Mouse (Mus musculus): ENCODE data around the gene Fam104a. TPM values are rescaled to one million over a fixed set of nuclear protein-coding genes. Genes with fewer than 3 reads are reported as not detected.

Fam104a gene
- polyA plus RNA-seq, 2 experiments, result 25.0 to 44.5 TPM

- Histone ChIP-seq H3K36me3 (replicated peaks; ENCODE audit: control insufficient read depth, insufficient read depth, low read depth) (peaks cover 29% of the 10 kb centered on the region), H3K4me3 (ENCODE audit: insufficient read depth in 1 of 2, low read depth in 2 of 2, low read length in 2 of 2) (no peak overlapping the region), H3K9me3 (ENCODE audit: control insufficient read depth, low read length) (no peaks in the 10 kb centered on the region), H3K4me1 (replicated peaks; ENCODE audit: control insufficient read depth in 2 of 2, insufficient read depth in 2 of 2, low read length in 1 of 2) (peaks cover 0 to 3% of the 10 kb centered on the region in 2 experiments; a peak in 3 of 4 replicates), H3K27me3 (ENCODE audit: control insufficient read depth, insufficient read depth, low read length) (no peaks in the 10 kb centered on the region), H3K27ac (no peak overlapping the region), H3K4me2 (ENCODE audit: low read depth) (no peak overlapping the region), H3K9ac (replicated peaks) (no peak overlapping the region)
- DNase-seq (ENCODE audit: low read depth in 3 of 3, low spot score in 3 of 3) (no peak), ATAC-seq (ENCODE audit: insufficient read depth) (no peak)
- TF ChIP-seq CTCF (IDR thresholded peaks at IDR 0.05; ENCODE audit: low read depth) (no peak), EP300 (IDR thresholded peaks at IDR 0.05; ENCODE audit: low read depth) (no peak)
- WGBS (ENCODE audit: insufficient replicate concordance), result 82% methylated on average over 12 of the region's 12 CpGs
Measured at GRCm38 (mm10) chr11:113690506-113690905, 6.6 kb upstream of the Fam104a start.

- peaks cover 8 to 17% of the 10 kb centered on the region in 2 experiments for H3K4me1 ChIP-seq (replicated peaks; ENCODE audit: control insufficient read depth in 2 of 2, insufficient read depth in 2 of 2, low read length in 1 of 2)
- peaks cover 22% of the 10 kb centered on the region for H3K36me3 ChIP-seq (replicated peaks; ENCODE audit: control insufficient read depth, insufficient read depth, low read depth)
- no peak overlapping the region for H3K27ac ChIP-seq
- H3K27me3 ChIP-seq (ENCODE audit: control insufficient read depth, insufficient read depth, low read length), result no peaks in the 10 kb centered on the region
- ATAC-seq (ENCODE audit: insufficient read depth), result no peak
- no peak for DNase-seq (ENCODE audit: low read depth in 3 of 3, low spot score in 3 of 3)
- TF ChIP-seq CTCF (IDR thresholded peaks at IDR 0.05; ENCODE audit: low read depth), result no peak
- TF ChIP-seq EP300 (IDR thresholded peaks at IDR 0.05; ENCODE audit: low read depth), result no peak
- no peak overlapping the region for H3K4me3 ChIP-seq (ENCODE audit: insufficient read depth in 1 of 2, low read depth in 2 of 2, low read length in 2 of 2)
- no peak overlapping the region for H3K4me2 ChIP-seq (ENCODE audit: low read depth)
- WGBS (ENCODE audit: insufficient replicate concordance), result 82% methylated on average over 2 of the region's 2 CpGs
- H3K9me3 ChIP-seq (ENCODE audit: control insufficient read depth, low read length), result no peaks in the 10 kb centered on the region
- no peak overlapping the region for H3K9ac ChIP-seq (replicated peaks)
Measured at GRCm38 (mm10) chr11:113687031-113687430, 3.1 kb upstream of the Fam104a start.

- H3K27ac ChIP-seq, result peak overlapping the region; percentile 29
- ATAC-seq (ENCODE audit: insufficient read depth), result no peak
- TF ChIP-seq EP300 (IDR thresholded peaks at IDR 0.05; ENCODE audit: low read depth) (no peak), CTCF (IDR thresholded peaks at IDR 0.05; ENCODE audit: low read depth) (0 out of 2 replicates have a peak, but pooled peaks have one; percentile 15)
- H3K4me3 ChIP-seq (ENCODE audit: insufficient read depth in 1 of 2, low read depth in 2 of 2, low read length in 2 of 2), result peak overlapping the region; percentile 72 to 92
- no peaks in the 10 kb centered on the region for H3K27me3 ChIP-seq (ENCODE audit: control insufficient read depth, insufficient read depth, low read length)
- no peaks in the 10 kb centered on the region for H3K9me3 ChIP-seq (ENCODE audit: control insufficient read depth, low read length)
- peak overlapping the region; percentile 77 for H3K9ac ChIP-seq (replicated peaks)
- 36% methylated on average over 25 of the region's 25 CpGs for WGBS (ENCODE audit: insufficient replicate concordance)
- H3K36me3 ChIP-seq (replicated peaks; ENCODE audit: control insufficient read depth, insufficient read depth, low read depth), result peaks cover 18% of the 10 kb centered on the region
- peak overlapping the region; percentile 92 for H3K4me2 ChIP-seq (ENCODE audit: low read depth)
- no peak for DNase-seq (ENCODE audit: low read depth in 3 of 3, low spot score in 3 of 3)
- H3K4me1 ChIP-seq (replicated peaks; ENCODE audit: control insufficient read depth in 2 of 2, insufficient read depth in 2 of 2, low read length in 1 of 2), result peaks cover 27 to 36% of the 10 kb centered on the region in 2 experiments
Measured at GRCm38 (mm10) chr11:113684707-113685426, 912 bp upstream of the Fam104a start.

GRCm38 (mm10) chr11:113683627-113683956 lies 363 bp downstream of the Fam104a start:
- Histone ChIP-seq H3K27ac (peak overlapping the region; percentile 99), H3K4me2 (ENCODE audit: low read depth) (peak overlapping the region; percentile 92), H3K9me3 (ENCODE audit: control insufficient read depth, low read length) (no peaks in the 10 kb centered on the region), H3K4me3 (ENCODE audit: insufficient read depth in 1 of 2, low read depth in 2 of 2, low read length in 2 of 2) (peak overlapping the region; percentile 91 to 92), H3K36me3 (replicated peaks; ENCODE audit: control insufficient read depth, insufficient read depth, low read depth) (peaks cover 7% of the 10 kb centered on the region), H3K4me1 (replicated peaks; ENCODE audit: control insufficient read depth in 2 of 2, insufficient read depth in 2 of 2, low read length in 1 of 2) (peaks cover 34 to 40% of the 10 kb centered on the region in 2 experiments), H3K9ac (replicated peaks) (peak overlapping the region; percentile 96), H3K27me3 (ENCODE audit: control insufficient read depth, insufficient read depth, low read length) (no peaks in the 10 kb centered on the region)
- DNase-seq (ENCODE audit: low read depth in 3 of 3, low spot score in 3 of 3) (no peak), ATAC-seq (ENCODE audit: insufficient read depth) (no peak)
- no peak for TF ChIP-seq CTCF (IDR thresholded peaks at IDR 0.05; ENCODE audit: low read depth)
- TF ChIP-seq EP300 (IDR thresholded peaks at IDR 0.05; ENCODE audit: low read depth), result no peak
- under 1% methylated on average over 34 of the region's 38 CpGs for WGBS (ENCODE audit: insufficient replicate concordance)

- Histone ChIP-seq H3K36me3 (replicated peaks; ENCODE audit: control insufficient read depth, insufficient read depth, low read depth) (peaks cover 2% of the 10 kb centered on the region), H3K27me3 (ENCODE audit: control insufficient read depth, insufficient read depth, low read length) (no peaks in the 10 kb centered on the region), H3K4me2 (ENCODE audit: low read depth) (peak overlapping the region; percentile 92), H3K27ac (peak overlapping the region; percentile 99), H3K4me3 (ENCODE audit: insufficient read depth in 1 of 2, low read depth in 2 of 2, low read length in 2 of 2) (peak overlapping the region; percentile 91 to 92), H3K4me1 (replicated peaks; ENCODE audit: control insufficient read depth in 2 of 2, insufficient read depth in 2 of 2, low read length in 1 of 2) (peaks cover 38 to 40% of the 10 kb centered on the region in 2 experiments), H3K9me3 (ENCODE audit: control insufficient read depth, low read length) (no peaks in the 10 kb centered on the region), H3K9ac (replicated peaks) (peak overlapping the region; percentile 96)
- ATAC-seq (ENCODE audit: insufficient read depth), result peak; percentile 62
- DNase-seq (ENCODE audit: low read depth in 3 of 3, low spot score in 3 of 3), result peak in 2 of 3 experiments; percentile 53 to 57
- WGBS (ENCODE audit: insufficient replicate concordance), result 4% methylated on average over 38 of the region's 38 CpGs
- TF ChIP-seq CTCF (IDR thresholded peaks at IDR 0.05; ENCODE audit: low read depth), result no peak
- no peak for TF ChIP-seq EP300 (IDR thresholded peaks at IDR 0.05; ENCODE audit: low read depth)
Measured at GRCm38 (mm10) chr11:113682897-113683626, 893 bp downstream of the Fam104a start.
